Mouse (Mus musculus) layer of hippocampus, postnatal 14 days (tissue): ENCODE results near the gene Car7. TPM values are rescaled to one million over a fixed set of nuclear protein-coding genes. Genes with fewer than 3 reads are reported as not detected.
"Not testable (repeated sequence)": the region's sequence is repeated elsewhere in the genome, so short reads cannot be mapped to it uniquely, and the experiment has no call there.

Experiments
- DNase-seq, 2 experiments: peaks; one replicate each; pipeline ENCODE4 v3.0.0; 2021 to 2022; ENCODE audit warnings: low spot score in 2 of 2, mixed read lengths in 1 of 2
- total RNA-seq, 2 experiments: library from RNA; stranded (reverse); gene quantifications; 2 replicates each; pipeline ENCODE4 v1.2.3; 2021

The Car7 gene
- total RNA-seq, 2 experiments from 2014 or later = 15.8 to 20.4 TPM

DNA sequence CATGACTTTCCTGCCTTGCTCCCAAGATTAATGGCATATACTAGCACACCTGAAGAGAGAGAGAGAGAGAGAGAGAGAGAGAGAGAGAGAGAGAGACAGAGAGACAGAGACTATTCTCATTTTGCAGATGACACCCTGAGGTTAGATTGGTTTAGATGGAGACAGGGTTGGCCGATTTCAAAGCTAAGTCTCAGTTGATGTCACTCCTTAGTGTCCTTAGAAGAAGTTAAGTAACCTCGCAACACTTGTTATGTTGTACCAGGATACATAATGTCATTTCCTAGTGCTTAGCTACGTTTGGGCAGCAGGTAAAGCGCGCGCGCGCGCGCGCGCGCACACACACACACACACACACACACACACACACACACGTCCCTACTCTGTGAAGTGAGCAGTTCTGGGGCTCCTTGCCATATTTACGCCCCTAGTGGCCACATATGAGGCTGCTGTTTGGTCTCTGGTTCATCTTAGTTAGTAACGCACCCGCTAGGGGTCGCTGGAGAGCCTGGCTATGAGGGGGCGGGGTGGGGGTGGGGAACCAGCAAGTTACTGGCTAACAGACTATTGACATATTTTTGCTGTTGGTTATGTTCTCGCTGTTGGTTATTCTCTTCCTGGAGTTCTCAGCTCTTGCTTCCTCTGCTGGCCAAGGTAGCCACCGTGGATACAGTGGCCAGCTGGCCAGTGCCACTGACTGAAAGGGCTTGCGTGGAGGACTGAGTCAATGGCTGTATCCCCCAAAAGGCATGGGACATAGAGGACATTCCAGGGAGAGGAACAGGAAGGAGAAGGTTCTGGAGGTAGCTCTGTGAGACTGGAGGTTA lies 30.4 kb downstream of the Car7 start:
- peak; percentile 83 to 87 for DNase-seq

DNA sequence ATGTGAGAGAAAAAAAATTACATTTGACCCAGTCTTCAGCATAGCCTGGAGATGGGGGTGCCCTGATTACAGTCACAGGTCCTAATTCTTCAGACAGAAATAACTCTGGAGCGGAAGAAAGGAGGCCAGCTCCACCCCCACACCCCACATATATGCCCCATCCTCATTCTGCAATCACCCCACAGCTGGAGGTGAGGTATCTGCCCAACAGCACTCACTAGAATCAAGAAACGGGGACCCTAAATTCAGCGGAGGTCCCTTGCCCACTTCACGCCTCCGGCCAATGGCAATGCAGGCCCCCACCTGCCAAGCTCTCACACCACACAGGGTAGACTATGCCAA lies 30.9 kb downstream of the Car7 start:
- DNase-seq = no peak

DNA sequence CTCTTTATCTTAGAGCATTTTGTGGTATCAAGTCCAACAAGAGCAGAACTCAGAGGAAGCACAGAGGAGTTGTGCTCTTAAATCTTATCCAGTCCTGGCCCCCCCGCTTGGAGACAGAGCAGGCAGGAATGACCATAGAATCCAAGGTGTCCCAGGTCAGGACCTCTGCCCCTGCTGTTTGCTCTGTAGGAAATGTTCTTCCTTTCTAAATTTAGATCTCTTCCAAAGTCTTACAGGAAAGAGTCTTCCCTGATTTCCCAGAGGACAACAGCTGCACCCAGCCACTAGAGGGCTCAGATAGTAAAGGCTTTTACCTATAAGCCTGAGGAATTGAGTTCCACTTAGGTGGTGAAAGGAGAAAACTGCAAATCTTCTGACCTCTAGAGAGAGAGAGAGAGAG lies 35.1 kb downstream of the Car7 start:
- DNase-seq = no peak

DNA sequence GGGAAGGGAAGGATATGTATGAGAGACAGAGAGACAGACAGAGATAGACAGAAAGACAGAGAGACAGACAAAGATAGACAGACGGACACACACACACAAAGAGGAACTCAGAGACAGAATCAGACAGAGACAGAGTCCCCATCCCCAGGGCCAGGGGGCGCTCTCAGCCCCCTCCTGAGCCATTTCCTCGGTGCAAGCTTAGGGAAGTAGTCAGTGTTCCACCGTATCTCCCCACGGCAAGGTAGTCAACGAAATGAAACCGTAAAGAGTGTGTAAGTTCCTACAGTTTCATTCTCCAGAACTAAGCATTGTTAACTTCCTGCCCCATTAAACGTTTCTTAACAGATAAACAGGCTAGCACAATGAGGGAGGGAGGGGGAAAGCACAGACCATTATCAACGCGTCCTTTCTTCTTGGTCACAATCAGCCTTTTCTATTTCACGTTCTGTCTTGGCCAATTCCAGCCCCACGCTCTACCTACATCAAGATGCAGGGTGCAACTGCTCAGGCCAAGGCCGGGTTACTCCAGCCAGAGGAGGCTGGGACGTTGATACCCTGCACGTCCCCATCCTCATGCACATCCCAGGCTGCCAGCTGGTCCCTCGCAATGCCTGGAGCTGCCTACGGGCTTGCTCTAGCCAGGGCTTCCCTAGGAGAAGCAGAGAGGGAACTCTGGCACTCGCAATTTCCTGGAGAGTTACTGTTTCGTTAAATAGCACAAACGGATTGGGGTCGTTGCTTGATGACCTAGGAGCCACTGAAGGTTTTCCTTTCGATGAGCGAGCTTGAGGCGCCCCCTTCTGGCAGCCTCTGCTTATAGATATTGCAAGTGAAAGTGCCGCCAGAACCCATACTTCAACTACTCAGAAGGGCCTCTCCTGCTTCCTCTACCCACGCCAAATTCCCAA lies 36.2 kb downstream of the Car7 start:
- peak; percentile 77 to 83 for DNase-seq

DNA sequence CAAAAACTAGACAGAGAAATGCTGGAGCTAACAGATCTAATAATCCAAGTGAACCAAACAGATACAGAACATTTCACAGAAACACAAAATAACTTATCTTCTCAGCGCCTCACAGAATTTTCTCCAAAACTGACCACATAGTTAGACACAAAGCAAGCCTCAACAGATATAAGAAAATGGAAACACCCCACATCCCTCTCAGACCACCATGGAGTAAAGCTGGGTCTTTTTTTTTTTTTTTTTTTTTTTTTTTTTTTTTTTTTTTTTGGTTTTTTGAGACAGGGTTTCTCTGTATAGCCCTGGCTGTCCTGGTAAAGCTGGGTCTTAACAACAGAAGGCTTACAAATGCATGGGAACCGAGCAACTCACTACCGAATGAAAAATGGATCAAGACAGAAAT lies 42.3 kb downstream of the Car7 start:
- DNase-seq = no peak

DNA sequence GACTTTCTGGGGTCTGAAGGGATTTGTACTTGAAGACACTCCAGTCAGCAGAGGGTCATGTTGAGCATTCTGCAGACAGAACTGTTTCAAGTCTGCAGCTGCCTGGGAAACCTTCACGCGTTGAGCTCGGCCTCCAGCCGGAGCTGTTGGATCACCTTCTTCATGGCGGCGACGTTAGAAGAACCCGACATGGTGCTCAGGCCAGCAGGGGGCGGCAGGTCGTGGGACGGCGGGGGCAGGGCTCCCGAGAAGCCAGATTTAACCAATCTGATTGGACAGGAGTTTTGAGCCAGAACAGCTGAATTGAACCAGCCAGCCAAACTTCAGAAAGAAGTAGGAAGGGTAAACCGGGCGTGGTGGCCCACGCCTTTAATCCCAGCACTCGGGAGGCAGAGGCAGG lies 43.1 kb downstream of the Car7 start:
- not testable (repeated sequence) for DNase-seq

DNA sequence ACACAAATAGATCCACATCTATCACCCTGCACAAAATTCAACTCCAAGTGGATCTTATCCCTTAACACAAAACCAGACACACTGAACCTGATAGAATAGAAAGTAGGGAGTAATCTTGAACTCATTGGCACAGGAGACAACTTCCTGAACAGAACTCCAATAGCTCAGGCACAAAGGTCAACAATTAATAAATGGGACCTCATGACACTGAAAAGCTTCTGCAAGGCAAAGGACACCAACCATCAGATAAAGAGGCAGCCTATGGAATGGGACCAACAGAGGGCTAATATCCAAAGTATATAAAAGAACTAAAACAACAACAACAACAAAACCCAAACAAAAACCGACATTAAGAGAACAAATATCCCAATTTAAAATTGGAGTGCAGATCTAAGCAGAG lies 50.0 kb downstream of the Car7 start:
- DNase-seq = no peak

DNA sequence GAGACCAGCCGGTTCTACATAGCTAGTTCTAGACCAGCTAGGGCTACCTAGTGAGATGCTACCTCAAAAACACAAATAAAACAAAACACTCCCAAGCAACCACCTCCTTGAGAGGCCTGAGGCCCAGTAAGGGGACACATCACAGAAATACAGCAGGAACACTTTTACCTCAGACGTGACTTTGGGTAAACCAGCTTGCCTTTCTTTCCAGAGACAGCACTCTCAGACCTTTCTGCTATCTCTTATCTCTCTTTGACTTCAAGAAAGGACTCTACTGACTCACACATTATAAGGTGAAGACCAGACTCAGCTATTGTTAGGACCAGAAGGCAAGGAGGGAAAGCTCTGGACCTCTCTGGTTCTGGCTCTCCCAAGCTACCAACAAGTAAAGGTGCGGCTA lies 55.8 kb downstream of the Car7 start:
- DNase-seq = no peak

DNA sequence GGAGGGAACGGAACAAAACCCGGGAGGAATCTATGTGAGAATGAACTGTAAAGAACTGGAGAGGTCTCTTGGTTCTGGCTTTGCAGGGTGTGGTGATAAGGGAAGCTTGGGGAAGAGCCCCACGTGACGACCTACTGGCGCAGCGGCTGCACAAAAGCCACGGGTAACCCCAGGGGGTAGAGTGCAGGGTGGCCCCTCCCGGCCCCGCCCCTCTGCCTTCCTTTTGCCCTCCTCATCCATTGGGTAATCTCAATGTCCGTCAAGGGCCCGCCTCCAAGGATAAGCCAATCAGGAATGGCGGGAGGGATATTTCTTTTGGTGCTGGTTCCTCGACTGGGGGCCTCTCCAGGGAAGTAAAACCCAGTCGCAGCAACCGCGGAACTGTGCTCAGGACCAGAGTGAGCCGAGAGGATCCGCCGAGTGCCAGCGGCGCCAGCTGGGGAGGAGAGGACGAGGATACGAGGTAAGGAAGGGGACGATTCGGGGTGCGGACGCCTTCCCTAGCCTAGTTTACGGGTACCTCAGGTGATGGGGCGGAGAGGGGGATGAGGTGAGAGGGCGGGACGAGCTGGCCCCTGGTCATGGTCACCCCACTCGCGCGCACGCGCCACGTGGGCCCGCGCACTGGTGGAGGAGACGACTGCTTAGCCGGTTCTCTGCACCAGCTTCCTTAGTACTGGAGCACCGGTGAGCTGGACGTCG lies 56.8 kb downstream of the Car7 start, which contains the start of gene Pdp2:
Gene Pdp2, plus strand, starts transcription at position 319 of the 702 bp plus-strand sequence.
- peak; percentile 93 to 97 for DNase-seq

DNA sequence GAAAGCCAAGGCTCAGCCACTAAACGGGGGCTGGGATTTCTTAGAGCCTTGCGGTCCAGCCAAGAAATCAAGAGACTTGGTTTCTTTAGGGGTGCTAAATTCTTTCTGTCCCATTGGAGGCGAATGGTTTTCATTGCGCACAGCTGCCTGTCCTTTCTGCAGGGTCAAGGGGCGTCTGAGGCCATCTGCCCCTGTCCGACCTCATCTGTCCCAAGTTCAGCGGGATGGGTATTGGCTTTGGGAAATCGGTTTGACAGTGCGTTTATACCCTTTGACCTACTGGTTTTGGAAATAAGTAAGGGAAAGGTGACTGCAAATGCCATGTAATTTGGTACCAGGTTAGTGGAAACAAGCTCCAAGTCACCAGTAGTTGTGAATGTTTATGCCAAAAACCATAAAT lies 57.4 kb downstream of the Car7 start:
- DNase-seq = no peak

DNA sequence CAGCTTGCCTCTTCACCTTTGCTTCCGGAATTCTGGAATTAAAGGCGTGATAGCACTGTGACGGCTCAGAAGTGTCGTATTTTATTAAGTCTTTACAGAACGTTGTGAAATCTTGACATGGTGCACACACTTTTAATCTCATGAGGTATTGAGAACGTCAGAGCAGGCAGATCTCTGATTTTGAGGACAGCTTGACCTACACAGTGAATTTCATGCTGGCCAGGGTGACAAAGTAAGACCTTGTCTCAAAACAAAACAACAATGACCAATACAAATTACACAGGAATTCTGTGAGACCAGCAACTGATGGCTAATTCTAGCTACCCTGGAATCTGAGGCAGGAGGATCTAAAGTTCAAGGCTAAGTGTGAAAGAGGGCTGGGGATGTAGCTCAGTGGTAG lies 58.1 kb downstream of the Car7 start:
- DNase-seq = no peak

DNA sequence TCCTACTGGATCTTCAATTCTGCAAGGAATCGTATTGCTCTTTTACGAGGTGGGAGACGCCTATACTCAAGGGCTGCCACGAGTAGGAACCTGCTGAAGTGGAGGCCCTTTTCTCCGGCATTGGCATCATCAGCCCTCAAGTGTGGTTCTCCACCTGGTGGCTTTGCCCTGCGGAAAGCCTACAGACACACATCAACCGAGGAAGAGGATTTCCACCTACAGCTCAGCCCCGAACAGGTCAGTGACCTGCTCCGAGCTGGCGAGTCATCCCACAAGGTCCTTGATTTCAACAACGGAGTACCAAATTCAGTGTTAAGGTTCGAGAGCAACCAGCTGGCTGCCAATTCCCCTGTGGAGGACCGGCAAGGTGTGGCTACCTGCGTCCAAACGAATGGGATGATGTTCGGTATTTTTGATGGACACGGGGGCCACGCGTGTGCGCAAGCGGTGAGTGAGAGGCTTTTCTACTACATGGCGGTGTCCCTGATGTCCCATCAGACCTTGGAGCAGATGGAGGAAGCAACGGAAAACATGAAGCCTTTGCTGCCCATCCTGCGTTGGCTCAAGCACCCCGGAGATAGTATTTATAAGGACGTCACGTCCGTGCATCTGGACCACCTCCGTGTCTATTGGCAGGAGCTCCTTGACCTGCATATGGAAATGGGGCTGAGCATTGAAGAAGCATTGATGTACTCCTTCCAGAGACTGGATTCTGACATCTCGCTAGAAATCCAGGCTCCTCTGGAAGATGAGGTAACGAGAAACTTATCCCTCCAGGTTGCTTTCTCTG lies 59.2 kb downstream of the Car7 start:
- no peak for DNase-seq

DNA sequence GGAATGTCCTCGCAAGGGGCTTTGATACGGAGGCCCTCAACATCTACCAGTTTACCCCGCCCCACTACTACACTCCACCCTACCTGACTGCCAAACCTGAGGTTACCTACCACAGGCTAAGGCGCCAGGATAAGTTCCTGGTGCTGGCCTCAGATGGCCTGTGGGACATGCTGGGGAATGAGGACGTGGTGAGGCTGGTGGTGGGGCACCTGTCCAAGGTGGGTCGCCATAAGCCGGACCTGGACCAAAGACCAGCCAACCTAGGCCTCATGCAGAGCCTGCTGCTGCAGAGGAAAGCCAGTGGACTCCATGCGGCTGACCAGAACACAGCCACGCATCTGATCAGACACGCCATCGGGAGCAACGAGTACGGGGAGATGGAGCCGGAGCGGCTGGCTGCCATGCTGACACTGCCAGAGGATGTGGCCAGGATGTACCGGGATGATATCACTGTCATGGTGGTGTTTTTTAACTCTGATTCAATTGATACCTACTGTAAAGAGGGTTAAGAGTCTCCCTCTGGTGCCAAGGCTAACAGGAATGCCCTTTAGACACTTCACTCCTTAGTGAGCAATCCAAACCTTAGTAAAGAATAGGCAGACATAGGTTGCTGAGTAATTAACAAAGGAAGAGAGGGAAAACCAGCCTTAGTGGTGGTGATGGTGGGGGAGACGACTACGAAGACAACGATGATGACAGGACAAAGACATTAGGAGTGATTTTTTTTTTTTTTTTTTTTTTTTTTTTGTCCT lies 60.3 kb downstream of the Car7 start:
- no peak for DNase-seq

DNA sequence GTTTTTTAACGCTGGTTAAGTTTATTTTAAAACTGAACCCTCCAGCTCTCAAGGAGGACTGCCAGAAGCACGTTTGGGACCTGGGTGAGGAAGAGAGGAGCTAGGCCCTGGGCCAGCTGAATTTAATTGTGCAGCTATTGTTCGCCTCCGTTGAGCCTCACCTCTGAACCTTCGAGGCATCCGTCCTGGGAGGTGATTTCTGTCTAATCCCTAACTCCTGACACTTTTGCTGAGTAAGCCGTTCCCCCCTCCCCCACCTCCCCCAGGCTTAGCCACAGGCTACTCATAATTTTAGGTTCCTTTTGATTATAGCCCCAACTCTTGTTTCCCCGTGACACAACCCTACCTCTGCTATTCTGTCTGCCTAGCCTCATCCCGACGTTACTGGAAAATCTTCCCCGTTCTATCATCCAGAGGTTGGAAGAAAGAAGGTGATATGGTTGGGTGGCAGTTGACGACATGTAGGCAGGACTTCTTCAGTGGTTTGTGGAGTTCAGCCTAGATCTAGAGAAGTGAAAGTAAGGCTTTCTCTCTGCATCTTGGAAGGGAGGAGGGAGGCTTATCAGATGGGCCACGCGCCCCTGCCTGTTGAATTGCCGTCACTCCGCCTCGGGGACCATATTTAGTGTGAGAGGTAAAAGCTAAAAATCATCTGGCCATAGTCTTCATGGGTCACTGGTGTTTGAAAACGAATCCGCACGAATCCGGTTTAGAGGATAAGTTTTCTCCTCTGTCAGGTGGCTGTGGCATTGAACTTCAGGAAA lies 61.5 kb downstream of the Car7 start:
- DNase-seq = no peak

DNA sequence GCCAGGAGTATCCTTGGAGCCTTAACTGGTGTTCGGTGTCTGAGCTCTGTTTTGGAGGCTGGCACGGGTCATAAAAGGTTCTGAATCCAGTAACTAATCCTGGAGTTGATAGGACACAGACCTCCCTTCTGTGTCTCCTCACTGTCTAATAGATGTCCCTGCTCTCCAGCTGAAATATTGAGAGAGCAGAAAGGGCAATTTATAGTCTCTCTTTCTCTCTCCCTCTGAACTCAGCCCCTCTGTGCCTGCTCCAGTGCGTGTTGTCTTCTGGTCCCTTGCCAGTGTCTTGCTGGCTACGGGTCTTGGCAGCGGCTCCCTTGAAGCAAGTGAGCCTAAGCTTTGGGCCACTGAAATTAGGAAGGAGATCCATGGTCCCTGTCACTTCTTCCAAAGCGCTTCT lies 63.2 kb downstream of the Car7 start:
- DNase-seq = no peak

DNA sequence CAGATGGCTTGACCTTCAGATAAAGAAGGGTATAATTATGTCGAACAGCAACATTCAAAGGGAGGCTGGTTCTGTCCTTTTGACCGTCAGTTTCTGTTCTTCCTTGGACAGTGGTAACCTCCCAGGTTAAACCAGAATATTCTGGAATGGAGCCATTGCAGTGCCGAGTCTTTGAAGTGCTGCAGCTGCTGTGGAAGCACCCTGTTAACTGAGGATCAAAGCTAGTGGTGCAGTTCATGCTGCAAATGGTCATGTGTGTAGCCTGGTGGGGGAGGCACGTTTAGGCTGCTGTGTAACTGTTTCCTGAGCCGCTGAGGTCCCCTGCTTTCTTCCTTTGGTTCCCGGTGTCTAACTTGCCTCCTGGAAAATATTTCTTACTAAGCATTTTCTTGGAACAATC lies 64.0 kb downstream of the Car7 start:
- no peak for DNase-seq
